Mouse (Mus musculus): Measurements from ENCODE around the gene Pbsn.

DNA sequence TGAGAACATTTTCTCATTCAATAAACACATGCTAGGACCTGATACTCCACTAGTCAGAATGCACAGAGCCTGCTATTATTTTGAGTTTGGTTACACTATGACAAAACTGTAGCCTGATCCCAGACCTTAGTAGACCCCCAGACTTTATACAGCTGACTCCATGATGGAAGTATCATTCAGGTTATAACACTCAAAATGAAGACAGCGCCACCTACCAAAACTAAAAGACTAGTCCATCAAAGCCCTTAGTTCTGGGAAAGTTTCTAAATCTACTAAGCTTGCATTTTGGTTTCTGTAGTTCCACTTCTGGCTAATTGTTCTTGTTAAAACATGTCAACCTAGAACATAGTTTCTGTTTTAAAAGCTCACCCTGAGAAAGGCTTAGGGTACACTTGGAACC is 56.5 kb downstream of the Pbsn start:
- TF ChIP-seq CTCF (IDR thresholded peaks at IDR 0.05; ENCODE audit: low read depth) (peak; percentile 41), EP300 (optimal IDR thresholded peaks at IDR 0.05) (no peak)

All from stomach, postnatal 0 days (tissue).